Mouse (Mus musculus): ENCODE measurements around the gene Brd1.
"Not testable (repeated sequence)": the region's sequence is repeated elsewhere in the genome, so short reads cannot be mapped to it uniquely, and the experiment has no call there.

Brd1 gene

DNA sequence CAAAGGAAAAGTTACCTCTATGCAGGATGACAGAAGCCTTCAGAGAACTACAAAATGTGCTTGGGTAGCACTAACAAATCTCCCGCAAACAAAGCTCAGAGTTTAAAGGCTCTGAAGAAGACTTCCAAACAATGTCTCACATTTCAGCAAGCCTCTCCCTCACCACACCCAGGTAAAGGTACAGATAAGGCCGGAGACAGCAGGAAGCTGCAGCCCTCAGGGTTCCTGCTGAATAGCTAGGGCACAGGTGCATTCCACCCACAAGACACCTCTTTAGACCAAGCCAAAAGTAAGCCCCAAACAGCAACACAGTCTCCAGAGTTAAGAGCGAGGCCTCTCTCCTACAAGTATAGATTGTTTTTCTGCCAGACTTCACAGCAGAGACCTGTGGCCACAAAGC, 3.3 kb downstream of the Brd1 start:
- no peak for DNase-seq (ENCODE audit: low spot score in 2 of 2)

DNA sequence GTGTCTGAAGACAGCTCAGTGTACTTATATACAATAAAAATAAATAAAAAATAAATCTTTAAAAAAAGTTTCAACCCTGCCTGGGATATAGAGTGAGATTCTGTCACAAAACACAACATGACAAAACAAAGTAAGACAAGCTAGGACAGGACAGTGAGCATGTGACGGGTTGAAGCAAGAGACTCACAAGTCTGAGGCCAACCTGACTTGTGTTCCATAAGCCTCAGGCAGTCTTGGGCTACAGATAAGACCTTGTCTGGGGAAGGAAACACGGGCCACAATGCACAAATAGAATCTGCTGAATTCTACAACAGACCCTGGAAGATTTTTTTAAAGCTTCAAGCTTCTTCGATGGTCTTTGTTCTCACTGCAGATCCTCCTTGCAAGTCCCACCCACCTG, 6.8 kb downstream of the Brd1 start:
- no peak for DNase-seq (ENCODE audit: low spot score in 2 of 2)

- DNase-seq (ENCODE audit: low spot score in 2 of 2) = no peak
These were observed 9.0 kb downstream of the Brd1 start for GRCm38 (mm10) chr15:88725036-88725435.

- DNase-seq (ENCODE audit: low spot score in 2 of 2) = no peak
These were observed 9.7 kb downstream of the Brd1 start for GRCm38 (mm10) chr15:88724311-88724710.

GRCm38 (mm10) chr15:88723205-88723604, 10.8 kb downstream of the Brd1 start:
- no peak for DNase-seq (ENCODE audit: low spot score in 2 of 2)

GRCm38 (mm10) chr15:88717239-88717638, 16.8 kb downstream of the Brd1 start:
- no peak for DNase-seq (ENCODE audit: low spot score in 2 of 2)

- peak in 1 of 2 experiments; percentile 37 for DNase-seq (ENCODE audit: low spot score in 2 of 2)
These were observed 17.7 kb downstream of the Brd1 start for GRCm38 (mm10) chr15:88716350-88716749.

DNA sequence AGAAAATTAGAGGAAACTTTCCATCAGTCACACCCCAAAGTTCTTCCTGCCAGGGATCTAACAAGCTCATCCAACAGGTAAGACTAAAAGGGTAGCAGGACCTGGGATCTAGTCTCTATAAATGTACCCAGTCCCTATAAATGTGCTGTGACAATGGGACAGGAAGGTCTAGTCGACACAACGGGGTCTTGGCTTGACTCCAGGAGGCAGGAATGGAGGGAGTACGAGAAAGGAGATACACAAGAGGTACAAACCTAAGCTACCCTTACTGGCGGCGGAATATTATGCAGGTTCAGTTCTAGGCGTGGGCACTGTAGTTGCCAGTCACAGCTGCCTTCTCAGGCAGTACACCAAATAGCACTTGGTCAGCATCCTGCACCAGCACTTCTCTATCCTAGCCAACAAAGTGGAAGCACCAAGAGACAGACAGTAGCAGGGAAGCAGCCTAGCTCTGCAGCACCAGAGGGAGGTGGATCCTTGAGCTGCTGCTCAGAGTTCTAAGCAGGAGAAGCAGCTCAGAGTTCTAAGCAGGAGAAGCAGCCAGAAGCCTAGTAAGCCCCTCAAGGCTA, 19.9 kb downstream of the Brd1 start:
- DNase-seq (ENCODE audit: low spot score in 2 of 2) = no peak

- no peak for DNase-seq (ENCODE audit: low spot score in 2 of 2)
These were observed 21.5 kb downstream of the Brd1 start for GRCm38 (mm10) chr15:88712501-88712900.

GRCm38 (mm10) chr15:88709878-88710277, 24.2 kb downstream of the Brd1 start:
- DNase-seq (ENCODE audit: low spot score in 2 of 2) = no peak

GRCm38 (mm10) chr15:88708657-88709511, 25.1 kb downstream of the Brd1 start:
- no peak for DNase-seq (ENCODE audit: low spot score in 2 of 2)

GRCm38 (mm10) chr15:88708204-88708603, 25.8 kb downstream of the Brd1 start:
- no peak for DNase-seq (ENCODE audit: low spot score in 2 of 2)

DNA sequence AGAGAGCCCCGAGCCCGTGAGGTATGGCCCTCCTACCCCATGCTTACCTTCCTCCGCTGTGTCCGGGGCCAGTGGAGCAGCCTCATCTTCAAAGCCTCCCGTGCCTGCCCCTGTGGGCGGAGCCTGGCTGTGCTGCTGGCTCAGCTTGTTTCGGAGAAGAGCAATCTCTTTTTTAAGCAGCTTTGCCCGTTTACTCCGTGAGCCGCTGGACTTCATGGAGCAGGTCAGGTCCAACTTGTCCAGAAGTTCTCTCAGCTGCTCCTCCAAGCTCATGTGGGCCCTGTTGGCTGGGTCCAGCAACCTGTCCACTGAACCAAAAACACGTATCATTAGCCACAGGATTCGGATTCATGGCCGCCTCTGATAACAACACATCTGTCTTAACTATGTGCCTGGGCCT, 27.0 kb downstream of the Brd1 start:
- DNase-seq (ENCODE audit: low spot score in 2 of 2) = not testable (repeated sequence)

DNA sequence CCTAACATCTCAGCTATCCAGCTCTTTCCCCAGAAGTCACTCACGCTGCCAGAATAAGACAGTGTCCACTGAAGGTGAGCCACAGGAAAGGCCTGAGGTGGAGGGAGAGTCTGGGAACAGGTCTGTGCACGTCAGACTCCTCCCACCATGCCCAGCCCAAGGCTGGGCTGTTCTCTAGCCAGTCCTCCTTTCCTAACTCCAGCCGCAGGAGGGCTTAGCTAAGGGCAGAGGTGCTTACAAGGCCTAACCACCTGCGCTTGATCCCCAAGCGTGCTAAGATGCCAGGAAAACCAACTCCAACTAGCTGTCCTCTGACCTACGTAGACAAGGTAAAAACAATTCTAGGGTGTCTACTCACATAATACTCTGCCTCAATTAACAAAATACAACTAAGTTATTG, 27.7 kb downstream of the Brd1 start:
- DNase-seq (ENCODE audit: low spot score in 2 of 2) = no peak

- no peak for DNase-seq (ENCODE audit: low spot score in 2 of 2)
These were observed 29.7 kb downstream of the Brd1 start for GRCm38 (mm10) chr15:88704284-88704683.

DNA sequence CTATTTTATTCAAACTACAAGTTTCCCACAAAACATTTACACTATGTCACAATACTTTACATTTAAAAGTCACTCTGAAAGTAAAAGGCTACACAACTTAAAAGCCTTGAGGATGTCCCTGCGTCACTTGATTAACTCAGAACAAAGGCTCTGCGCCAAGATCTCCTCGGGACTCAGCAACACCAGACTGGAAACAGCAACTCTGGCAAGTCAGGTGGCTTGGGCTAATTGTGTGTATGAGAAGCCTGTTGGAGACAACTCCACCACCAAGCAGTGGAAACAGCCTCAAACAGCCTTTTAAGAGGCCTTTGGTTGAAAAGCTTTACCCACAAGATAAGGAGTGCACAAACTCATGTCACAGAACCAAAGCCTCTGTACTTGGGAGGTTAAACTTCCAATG, 31.5 kb downstream of the Brd1 start:
- no peak for DNase-seq (ENCODE audit: low spot score in 2 of 2)

DNA sequence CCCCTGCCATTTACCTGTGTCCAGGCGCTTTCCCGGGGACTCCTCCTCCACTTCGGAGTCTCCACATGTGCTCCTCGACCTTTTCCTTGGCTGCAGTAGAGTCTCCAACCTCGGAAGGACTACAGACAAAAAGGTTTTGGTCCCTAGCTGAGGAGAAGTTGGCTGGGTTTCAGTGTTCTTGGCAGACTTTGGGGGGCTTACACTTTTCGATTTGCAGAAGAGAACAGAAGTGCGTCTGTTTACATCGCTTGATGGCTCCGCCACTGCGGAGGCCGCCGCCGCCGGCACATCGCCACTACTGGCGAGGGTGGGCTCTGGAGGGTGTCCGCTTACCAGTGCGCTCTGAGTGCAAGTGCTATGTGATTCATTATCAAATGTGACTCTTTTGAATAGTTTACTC, 33.3 kb downstream of the Brd1 start:
- no peak for DNase-seq (ENCODE audit: low spot score in 2 of 2)

DNA sequence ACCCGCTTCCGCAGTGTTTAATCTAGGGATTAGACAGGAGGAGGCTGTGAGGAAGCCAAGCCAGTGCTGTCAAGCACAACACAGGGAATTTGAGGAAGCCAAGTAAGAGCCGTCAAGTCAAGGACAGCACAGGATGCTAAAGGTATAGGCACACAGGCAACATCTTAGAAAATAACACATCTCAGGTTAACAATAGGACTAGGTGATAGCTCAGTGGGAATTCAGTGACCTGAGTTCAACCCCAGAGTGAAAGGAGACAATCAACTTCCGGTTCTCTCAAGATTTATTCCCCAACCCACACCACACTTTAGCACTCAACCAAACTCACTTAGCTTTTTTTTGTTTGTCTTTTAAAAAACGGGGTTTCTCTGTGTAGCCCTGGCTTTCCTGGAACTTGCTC, 34.5 kb downstream of the Brd1 start:
- DNase-seq (ENCODE audit: low spot score in 2 of 2) = no peak

DNA sequence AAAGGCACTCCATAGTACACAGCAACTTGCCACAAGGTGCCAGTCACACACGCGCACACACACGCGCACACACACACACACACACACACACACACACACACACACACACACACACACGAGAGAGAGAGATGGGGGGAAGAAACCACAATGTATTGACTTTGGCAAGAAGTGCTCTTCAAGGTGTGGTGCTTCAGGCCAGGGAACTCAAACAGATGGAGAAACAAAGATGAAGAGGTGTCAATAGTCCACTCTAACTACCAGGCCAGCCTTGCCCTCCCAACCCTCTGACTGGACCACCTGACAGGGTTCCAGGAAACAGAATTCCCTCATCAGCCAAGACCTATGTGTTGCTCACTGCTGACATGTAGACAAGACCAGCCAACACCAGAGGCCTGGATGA, 36.4 kb downstream of the Brd1 start:
- DNase-seq (ENCODE audit: low spot score in 2 of 2) = no peak

DNA sequence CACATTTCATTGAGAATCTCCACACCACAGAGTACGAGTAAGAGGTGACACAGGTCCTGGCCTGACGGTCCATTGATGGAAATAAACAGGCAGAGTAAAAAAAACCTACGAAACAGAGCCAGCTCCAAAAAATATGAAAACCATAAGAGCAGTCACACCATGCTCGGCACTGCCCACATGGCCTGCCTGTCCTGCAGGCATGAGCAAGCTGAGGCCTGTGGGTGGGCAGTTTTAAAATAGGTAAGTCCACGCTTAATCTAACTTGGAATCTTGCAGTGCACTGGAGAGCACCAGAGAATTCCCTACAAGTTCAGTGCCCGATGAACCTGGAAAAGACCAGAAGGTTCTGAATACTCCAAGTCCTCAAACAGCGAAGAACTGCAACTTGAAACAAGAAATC, 38.0 kb downstream of the Brd1 start:
- no peak for DNase-seq (ENCODE audit: low spot score in 2 of 2)

GRCm38 (mm10) chr15:88694033-88694432, 40.0 kb downstream of the Brd1 start:
- DNase-seq (ENCODE audit: low spot score in 2 of 2) = no peak

DNA sequence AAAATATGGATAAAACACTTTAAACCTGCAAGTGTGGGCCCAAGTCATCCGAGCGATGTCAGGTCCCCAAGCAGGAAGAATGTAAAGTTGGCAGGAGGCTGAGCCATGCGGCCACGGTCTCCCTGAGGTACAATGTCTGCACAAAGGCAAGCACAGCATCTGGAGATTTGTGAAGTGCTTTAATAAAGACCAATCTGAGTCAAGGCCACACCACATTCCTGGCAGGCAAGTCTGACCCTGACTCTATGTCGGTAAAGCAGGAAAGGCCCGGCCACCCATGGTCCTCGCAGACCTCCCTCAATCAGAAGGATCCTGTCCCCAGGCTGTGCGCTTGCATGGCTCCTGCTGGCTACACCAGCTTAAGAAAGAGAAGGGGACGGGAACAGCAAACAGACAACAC, 41.3 kb downstream of the Brd1 start:
- no peak for DNase-seq (ENCODE audit: low spot score in 2 of 2)

GRCm38 (mm10) chr15:88691129-88691528, 42.9 kb downstream of the Brd1 start:
- no peak for DNase-seq (ENCODE audit: low spot score in 2 of 2)

GRCm38 (mm10) chr15:88688120-88688519, 45.9 kb downstream of the Brd1 start:
- no peak for DNase-seq (ENCODE audit: low spot score in 2 of 2)
